Mouse (Mus musculus): ENCODE measurements around the gene Cdh23. TPM values are rescaled to one million over a fixed set of nuclear protein-coding genes. Genes with fewer than 3 reads are reported as not detected.

The Cdh23 gene
- polyA plus RNA-seq (2012; rRNA removed), result 0.94 and 0.97 TPM in 2 replicates

DNA sequence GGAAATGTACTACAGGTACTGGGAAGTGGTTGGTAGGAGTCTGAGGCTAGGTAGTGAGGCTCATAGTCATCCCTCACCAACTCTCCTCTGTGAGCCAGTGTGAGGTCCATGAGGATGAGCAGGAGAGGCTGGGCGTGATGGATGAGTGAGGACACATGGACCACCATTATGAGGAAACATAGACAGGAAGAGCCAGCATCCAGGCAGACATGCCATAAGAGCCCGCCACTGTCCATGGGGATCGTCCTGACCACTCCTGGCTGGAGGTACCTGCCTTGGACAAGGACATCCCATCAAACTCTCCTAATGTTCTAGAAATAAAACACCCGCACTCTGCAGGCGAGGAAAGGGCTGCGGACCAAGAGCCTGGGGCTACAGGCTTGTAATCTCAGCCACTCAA lies at the start of gene Cdh23:
Cdh23 (minus strand) TSS at position 101 of the 400 bp plus-strand sequence.

DNA sequence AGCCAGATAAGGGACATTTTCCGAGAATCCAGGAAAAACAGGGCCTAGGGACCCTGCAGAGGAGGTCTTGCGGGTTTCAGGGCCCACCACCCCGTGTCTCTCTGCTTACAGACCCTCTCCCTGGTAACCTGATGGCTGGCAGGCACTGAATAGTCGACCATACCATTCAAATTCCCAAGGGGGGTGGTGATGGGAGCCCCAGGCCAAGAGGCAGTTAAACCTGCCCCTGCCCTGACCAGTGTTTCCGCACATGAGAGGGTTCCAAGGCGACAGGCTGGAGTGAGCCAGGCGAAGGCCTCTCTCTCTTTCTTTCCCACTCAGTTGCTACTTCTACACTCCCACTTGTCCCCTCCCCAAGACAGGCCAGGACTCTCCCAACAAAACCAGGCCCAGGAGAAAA lies 296.8 kb downstream of the Cdh23 start, which contains the start of gene Gm17455:
Gm17455 (plus strand) TSS at position 278 of the 400 bp plus-strand sequence.

DNA sequence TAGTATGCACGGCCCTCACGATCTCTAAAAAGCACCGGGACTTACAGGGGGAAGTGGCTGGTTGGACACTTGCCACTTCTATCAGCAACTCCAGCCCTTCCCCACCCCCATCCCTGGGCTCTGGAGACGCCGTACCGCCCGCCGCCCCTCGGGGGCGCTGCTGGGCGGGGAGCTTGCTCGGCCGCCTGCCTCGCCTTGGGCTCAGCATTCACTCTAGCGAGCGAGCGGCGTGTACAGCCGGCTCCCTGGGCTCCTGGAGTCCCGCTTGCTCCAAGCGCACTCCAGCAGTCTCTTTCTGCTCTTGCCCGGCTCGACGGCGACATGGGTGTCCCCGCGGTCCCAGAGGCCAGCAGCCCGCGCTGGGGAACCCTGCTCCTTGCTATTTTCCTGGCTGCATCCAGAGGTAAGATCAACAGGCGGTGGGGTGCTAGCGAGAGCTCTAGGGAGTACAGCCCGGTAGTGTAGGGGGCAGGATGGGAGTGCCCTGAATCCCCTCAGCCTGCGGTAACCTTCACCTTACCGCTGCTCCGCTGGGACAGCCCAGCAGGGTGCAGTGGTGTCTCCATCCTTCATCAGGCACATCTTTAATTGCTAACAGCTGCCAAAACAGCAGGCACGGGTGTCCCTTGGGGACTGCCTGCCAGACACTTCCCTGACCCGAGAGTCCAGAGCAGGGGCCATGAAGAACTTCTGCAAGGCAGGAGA lies 349.4 kb downstream of the Cdh23 start, which contains the start of gene Vsir:
Vsir (plus strand) TSS at position 151 of the 705 bp plus-strand sequence.

DNA sequence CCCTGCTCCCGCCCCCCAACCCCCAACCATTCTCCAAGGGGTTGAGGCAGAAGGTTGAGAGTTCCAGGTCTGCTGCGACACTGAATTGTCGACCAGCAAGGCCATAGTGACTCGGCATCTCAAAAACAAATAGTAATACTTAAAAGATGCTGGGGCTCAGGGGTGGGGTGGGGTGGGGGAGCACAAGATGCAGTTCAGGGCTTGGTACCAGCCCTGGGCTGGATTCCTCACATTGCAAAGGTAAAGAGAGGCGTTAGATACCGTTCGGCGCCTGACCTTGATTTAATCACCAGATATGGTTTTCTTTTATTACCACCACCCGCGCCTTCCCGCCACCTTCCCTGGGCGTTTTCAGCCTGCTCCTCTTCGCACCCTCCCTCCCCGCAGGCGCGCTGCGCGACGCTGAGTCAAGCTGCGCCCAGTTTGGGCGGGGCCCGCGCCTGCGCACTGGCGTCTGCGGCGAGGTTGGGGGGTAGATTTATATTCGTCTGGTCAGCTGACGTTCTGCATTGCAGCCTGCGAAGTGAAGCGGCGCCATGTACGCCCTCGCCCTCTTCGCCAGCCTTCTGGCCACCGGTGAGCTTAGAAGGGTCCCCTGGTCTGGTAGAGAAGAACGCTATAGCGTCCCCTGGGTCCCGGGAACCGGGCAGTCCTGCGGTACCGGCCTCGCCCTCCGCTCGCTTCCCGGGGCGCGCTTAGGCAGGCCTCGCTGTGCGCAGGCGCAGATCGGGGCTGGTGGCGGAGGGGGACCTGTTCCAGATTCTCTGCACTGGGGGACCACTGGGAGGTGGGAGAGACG lies 418.9 kb downstream of the Cdh23 start, which contains the start of gene Psap:
Psap (plus strand) TSS at position 421 of the 799 bp plus-strand sequence.

Other genes starting within 250 kb of the Cdh23 start
- 21.1 and 24.1 TPM in 2 replicates for gene Slc29a3, start 56.3 kb upstream of the Cdh23 start, polyA plus RNA-seq (2012; rRNA removed)
- gene Unc5b, start 135.1 kb upstream of the Cdh23 start, polyA plus RNA-seq (2012; rRNA removed), result 12.0 and 12.9 TPM in 2 replicates